Mouse (Mus musculus) adrenal gland (tissue): ENCODE measurements around the gene Ren1.
"Not testable (repeated sequence)": the region's sequence is repeated elsewhere in the genome, so short reads cannot be mapped to it uniquely, and the experiment has no call there.

Source experiments
- intact Hi-C: fragments of 180-260 bp; cut with DNase I; formaldehyde crosslinking; loops from one replicate; pipeline ENCODE4 v1.15.1; 2025

Ren1 gene

GRCm38 (mm10) chr1:133333937-133334336 lies 16.4 kb upstream of the Ren1 start:
- intact Hi-C loops, result no loop called here

GRCm38 (mm10) chr1:133340403-133340802 lies 9.9 kb upstream of the Ren1 start:
- intact Hi-C loops, result not testable (repeated sequence)

GRCm38 (mm10) chr1:133344357-133344756 lies 6.0 kb upstream of the Ren1 start:
- intact Hi-C loops, result no loop called here

GRCm38 (mm10) chr1:133346531-133346930 lies 3.8 kb upstream of the Ren1 start:
- intact Hi-C loops, result no loop called here

GRCm38 (mm10) chr1:133347226-133347625 lies 3.1 kb upstream of the Ren1 start:
- intact Hi-C loops, result no loop called here

- intact Hi-C loops, result no loop called here
These were observed 2.4 kb upstream of the Ren1 start for GRCm38 (mm10) chr1:133347693-133348520.

GRCm38 (mm10) chr1:133351762-133352161 lies 1.5 kb downstream of the Ren1 start:
- intact Hi-C loops, result loop anchor here (2.0 kb wide), 2 partner anchors 37 to 175 kb away; no protein-coding TSS in a partner anchor

- intact Hi-C loops, result loop anchor here (2.0 kb wide), 2 partner anchors 39 to 177 kb away; no protein-coding TSS in a partner anchor
These were observed 3.1 kb downstream of the Ren1 start for GRCm38 (mm10) chr1:133353371-133353809.

DNA sequence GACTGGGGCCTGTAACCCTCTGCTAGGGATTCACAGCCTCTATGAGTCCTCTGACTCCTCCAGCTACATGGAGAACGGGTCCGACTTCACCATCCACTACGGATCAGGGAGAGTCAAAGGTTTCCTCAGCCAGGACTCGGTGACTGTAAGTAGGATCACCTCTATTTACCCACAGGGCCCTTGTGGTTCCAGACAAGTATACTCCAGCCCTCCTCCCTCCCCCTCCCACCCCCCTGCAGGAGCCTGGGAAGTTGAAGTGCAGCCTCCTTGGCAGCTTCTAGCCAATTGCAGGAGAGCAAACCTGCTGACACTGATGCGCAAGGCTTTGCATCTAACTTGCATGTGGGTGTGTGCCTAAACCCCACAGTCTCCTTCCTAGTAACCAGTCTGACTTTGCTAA lies 5.2 kb downstream of the Ren1 start:
- intact Hi-C loops, result no loop called here

GRCm38 (mm10) chr1:133355912-133356311 lies 5.6 kb downstream of the Ren1 start:
- intact Hi-C loops, result no loop called here

DNA sequence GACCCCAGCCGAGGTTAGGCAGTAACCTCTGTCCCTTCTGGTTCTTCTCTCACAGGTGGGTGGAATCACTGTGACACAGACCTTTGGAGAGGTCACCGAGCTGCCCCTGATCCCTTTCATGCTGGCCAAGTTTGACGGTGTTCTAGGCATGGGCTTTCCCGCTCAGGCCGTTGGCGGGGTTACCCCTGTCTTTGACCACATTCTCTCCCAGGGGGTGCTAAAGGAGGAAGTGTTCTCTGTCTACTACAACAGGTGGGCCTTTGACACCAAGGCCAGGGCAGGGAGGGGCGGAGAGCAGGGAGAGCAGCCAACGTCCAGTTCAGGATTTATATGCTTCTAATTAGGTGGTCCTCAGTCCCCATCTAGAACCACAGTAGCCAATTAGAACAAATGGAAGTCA lies 6.0 kb downstream of the Ren1 start:
- intact Hi-C loops, result no loop called here

GRCm38 (mm10) chr1:133361006-133361405 lies 10.7 kb downstream of the Ren1 start:
- intact Hi-C loops, result no loop called here

DNA sequence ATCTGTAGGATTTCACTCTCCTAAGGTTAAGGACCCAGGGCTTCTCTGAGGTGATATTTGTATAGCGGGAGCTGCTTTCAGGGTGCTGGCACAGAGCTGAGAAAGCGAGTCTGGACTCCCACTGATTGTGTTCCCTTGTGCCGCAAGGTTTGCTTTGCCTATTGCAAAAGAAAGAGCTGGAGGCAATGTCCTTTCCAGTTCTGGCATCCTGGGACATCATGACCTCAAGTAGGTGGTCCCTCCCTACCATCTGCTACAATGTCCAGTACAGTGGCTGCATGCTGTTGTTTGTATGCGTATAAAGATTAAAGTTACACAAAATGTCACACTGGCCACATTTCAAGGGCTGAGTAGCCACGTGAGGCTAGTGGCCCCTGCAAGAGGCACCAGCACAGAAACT lies 11.8 kb downstream of the Ren1 start:
- intact Hi-C loops, result no loop called here

- intact Hi-C loops, result no loop called here
These were observed 13.1 kb downstream of the Ren1 start, which contains the start of gene Etnk2 for GRCm38 (mm10) chr1:133363276-133364021. TSS of gene Etnk2 (plus strand) at chr1:133363572.

DNA sequence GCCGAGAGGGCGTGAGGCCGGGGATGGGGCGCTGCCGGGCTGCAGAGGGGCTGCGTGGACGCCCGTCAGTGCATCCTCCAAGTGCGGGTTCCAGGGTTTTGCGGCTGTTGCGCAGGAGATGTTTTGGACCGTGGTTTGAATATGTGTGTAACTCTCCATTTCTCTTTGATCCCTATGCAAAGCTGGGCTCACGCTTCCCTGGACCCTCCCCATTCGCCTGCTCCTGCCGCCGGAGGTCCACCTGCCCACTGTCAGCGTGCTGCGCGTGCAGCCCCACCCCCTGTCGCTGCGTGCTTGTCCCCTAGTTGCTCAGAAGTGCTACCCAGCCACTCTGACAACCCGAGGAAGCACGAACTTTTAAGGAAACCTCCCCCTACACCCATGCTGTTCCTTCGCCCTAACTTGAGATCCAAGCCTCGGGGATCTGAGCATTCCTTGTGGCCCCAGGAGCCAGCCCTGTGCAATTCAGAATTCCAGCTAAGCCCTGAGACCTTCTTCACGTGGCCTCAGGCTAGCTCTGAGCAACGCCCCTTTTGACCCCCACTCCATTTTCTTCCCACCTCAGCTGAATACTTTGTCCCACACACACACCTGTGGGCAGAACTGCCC lies 13.8 kb downstream of the Ren1 start:
- intact Hi-C loops, result no loop called here

DNA sequence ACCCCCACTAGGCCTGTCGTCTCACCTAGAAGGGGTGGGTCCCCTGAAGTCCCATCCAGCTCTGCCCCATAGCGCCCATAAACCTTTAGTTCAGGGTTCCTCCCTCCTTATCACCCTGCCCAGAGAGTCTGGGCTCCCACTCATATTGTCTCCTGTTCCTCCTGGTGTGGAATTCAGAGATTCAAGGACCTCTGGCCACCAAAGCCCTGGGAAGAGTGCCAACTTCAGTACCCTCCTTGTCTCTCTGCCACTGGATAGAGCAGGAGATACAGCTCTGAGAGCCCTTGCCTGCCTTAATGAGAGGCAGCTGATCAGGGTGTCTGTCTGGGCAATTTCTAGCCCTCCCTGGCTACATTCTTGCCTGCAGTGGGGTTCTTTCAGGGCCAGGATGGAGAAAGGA lies 14.6 kb downstream of the Ren1 start:
- intact Hi-C loops, result no loop called here

DNA sequence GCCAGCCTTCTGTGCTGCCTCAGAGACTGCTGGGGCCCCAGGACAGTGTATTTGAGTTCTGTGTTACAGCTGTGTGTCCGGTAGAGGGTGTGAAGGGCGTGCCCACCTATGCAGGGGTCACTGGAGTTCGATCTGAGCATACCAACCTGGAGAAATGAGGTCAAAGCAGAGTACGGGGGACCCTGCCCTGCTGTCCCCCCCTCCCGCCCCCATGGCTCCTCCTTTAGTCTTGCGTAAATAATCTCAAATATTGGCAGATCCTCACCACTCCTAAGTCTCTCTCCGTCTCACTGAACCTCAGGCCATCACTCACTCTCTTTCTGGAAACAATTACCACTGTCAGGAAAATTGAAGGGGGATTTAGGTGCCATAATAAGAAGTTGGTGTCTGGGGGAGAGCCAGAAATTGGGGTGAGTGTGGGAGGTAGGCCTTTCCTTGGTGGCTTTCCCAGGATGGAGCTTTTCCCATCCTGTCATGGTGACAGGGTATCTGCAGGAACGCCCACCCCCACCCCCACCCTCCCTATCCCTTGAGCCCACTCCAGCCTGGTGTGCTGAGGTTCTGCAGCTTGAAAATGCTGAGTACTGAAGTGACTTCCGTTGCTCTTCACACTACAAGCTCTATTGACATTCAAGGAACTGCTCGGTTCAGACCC lies 16.8 kb downstream of the Ren1 start:
- intact Hi-C loops, result no loop called here

DNA sequence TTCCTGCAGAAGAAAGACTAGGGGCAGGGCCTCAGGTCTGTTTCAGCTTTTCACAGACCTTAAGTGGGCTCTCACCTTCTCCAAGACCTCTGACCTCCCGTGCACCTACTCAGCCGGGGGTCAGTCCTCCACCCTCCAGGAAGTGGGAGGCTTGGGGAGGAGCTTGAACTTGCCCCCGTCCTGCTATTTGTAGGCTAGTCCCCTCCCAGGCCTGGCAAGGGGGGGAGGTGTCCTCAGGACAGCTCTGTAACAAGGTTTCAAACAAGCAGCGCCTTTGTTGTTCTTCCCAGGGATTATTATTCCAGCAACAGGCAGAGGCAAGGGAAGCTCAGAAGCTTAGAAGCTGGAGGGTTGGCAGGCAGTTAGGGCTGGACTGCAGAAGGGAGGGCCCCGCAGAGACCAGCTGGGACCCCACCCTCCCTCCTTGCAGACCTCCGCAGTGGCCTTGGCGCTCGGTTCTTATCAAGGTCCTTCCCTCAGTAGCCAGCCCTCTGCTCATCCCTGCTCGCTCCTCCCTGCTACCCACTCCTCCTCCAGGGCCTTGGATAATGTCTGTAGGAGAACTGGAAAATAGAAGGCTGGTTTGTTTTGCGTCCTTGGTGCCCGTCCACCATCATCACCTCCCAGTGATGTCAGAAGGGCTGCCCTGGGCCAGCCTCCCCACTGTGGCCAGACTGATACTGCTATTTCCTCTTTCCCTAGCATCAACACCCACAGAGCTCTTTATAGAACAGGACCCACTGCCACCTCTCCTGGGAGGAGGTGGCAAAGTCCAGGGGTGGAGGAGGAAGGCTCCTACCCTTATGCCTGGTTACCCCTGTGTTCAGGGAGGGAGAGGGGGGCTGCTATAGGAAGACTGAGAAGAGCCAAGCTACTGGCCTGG lies 17.5 kb downstream of the Ren1 start:
- intact Hi-C loops, result no loop called here

- intact Hi-C loops, result no loop called here
These were observed 18.3 kb downstream of the Ren1 start for GRCm38 (mm10) chr1:133368644-133369043.

- intact Hi-C loops, result no loop called here
These were observed 20.0 kb downstream of the Ren1 start for GRCm38 (mm10) chr1:133370352-133370751.
